Mouse (Mus musculus): Measurements from ENCODE around the gene Mgat5b. TPM values are rescaled to one million over a fixed set of nuclear protein-coding genes. Genes with fewer than 3 reads are reported as not detected.

Mgat5b gene
- polyA plus RNA-seq, 1 experiment from 2014 or later: 1.5 TPM

DNA sequence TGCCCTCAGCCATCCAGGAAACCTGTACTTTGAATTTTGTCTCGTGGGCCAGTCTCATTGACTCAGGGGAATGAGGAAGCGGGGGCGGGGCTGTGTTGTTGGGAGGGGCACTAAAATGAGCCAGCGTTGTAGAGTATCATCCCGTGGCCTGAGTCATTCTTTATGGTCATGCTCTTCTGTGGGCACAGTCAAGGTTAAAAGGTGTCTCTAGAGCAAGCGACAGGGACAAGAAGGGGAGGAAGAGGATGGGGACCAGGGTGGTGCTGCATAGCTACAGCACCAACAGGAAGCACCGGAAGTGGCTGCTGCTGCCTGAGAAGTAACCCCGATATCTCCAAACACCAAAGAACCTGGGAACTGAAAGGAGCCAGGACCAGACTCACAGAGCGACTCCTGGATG is 31.2 kb downstream of the Mgat5b start:
- H3K36me3 ChIP-seq (replicated peaks; ENCODE audit: control insufficient read depth, insufficient read depth, low read depth, low read length): no peaks in the 10 kb centered on the region
- no peaks in the 10 kb centered on the region for H3K27me3 ChIP-seq (ENCODE audit: control insufficient read depth, insufficient read depth, low read length)
- DNase-seq (ENCODE audit: low spot score): no peak
- no peak for ATAC-seq (replicated peaks; ENCODE audit: insufficient number of reproducible peaks, low FRiP score, low TSS enrichment, low read depth)
- H3K27ac ChIP-seq (replicated peaks; ENCODE audit: low read depth, low read length): no peak overlapping the region
- H3K4me2 ChIP-seq (ENCODE audit: low read depth, low read length): no peak overlapping the region
- H3K4me1 ChIP-seq (ENCODE audit: control insufficient read depth, insufficient read depth, low read length): no peaks in the 10 kb centered on the region
- H3K9ac ChIP-seq (replicated peaks; ENCODE audit: low read length): no peak overlapping the region
- no peak overlapping the region for H3K4me3 ChIP-seq (ENCODE audit: low read depth, low read length)
- no peaks in the 10 kb centered on the region for H3K9me3 ChIP-seq (replicated peaks; ENCODE audit: control insufficient read depth, low read length)
- WGBS: 78% methylated on average over 9 of the region's 9 CpGs

DNA sequence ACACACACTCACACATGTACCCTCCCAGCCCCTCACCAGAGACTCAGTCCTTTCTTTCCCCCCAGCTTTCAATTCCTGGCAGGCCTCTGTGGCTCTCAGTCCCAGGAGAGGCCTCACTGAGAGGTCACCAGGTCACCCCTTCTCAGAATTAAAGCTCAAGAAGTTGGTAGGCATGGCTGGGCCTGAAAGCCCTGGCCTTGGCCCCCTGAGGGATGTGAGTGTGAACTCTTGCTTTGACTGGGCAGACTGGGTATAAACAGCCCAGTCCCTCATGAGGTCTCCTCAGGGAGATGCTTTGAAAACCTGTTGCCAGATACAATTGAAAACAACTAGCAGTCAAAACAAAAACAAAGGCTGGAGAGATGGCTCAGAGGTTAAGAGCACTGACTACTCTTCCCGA is 32.8 kb downstream of the Mgat5b start:
- ATAC-seq (replicated peaks; ENCODE audit: insufficient number of reproducible peaks, low FRiP score, low TSS enrichment, low read depth): no peak
- Histone ChIP-seq H3K4me2 (ENCODE audit: low read depth, low read length) (no peak overlapping the region), H3K4me1 (ENCODE audit: control insufficient read depth, insufficient read depth, low read length) (no peaks in the 10 kb centered on the region), H3K4me3 (ENCODE audit: low read depth, low read length) (no peak overlapping the region), H3K9me3 (replicated peaks; ENCODE audit: control insufficient read depth, low read length) (no peaks in the 10 kb centered on the region), H3K27me3 (ENCODE audit: control insufficient read depth, insufficient read depth, low read length) (no peaks in the 10 kb centered on the region), H3K36me3 (replicated peaks; ENCODE audit: control insufficient read depth, insufficient read depth, low read depth, low read length) (no peaks in the 10 kb centered on the region), H3K27ac (replicated peaks; ENCODE audit: low read depth, low read length) (no peak overlapping the region), H3K9ac (replicated peaks; ENCODE audit: low read length) (no peak overlapping the region)
- WGBS: 22% methylated on average over 1 of the region's 1 CpGs
- no peak for DNase-seq (ENCODE audit: low spot score)

- ATAC-seq (replicated peaks; ENCODE audit: insufficient number of reproducible peaks, low FRiP score, low TSS enrichment, low read depth) (no peak), DNase-seq (ENCODE audit: low spot score) (no peak)
- WGBS: 84% methylated on average over 23 of the region's 23 CpGs
- no peaks in the 10 kb centered on the region for H3K9me3 ChIP-seq (replicated peaks; ENCODE audit: control insufficient read depth, low read length)
- no peak overlapping the region for H3K9ac ChIP-seq (replicated peaks; ENCODE audit: low read length)
- no peaks in the 10 kb centered on the region for H3K27me3 ChIP-seq (ENCODE audit: control insufficient read depth, insufficient read depth, low read length)
- H3K4me2 ChIP-seq (ENCODE audit: low read depth, low read length): no peak overlapping the region
- H3K4me3 ChIP-seq (ENCODE audit: low read depth, low read length): no peak overlapping the region
- H3K4me1 ChIP-seq (ENCODE audit: control insufficient read depth, insufficient read depth, low read length): no peaks in the 10 kb centered on the region
- H3K27ac ChIP-seq (replicated peaks; ENCODE audit: low read depth, low read length): no peak overlapping the region
- H3K36me3 ChIP-seq (replicated peaks; ENCODE audit: control insufficient read depth, insufficient read depth, low read depth, low read length): no peaks in the 10 kb centered on the region
These were observed 35.8 kb downstream of the Mgat5b start for GRCm38 (mm10) chr11:116954231-116955118.

- H3K9me3 ChIP-seq (replicated peaks; ENCODE audit: control insufficient read depth, low read length): no peaks in the 10 kb centered on the region
- WGBS: 45% methylated on average over 5 of the region's 5 CpGs
- H3K4me3 ChIP-seq (ENCODE audit: low read depth, low read length): no peak overlapping the region
- ATAC-seq (replicated peaks; ENCODE audit: insufficient number of reproducible peaks, low FRiP score, low TSS enrichment, low read depth): no peak
- no peak overlapping the region for H3K27ac ChIP-seq (replicated peaks; ENCODE audit: low read depth, low read length)
- no peak for DNase-seq (ENCODE audit: low spot score)
- no peaks in the 10 kb centered on the region for H3K4me1 ChIP-seq (ENCODE audit: control insufficient read depth, insufficient read depth, low read length)
- H3K9ac ChIP-seq (replicated peaks; ENCODE audit: low read length): no peak overlapping the region
- H3K36me3 ChIP-seq (replicated peaks; ENCODE audit: control insufficient read depth, insufficient read depth, low read depth, low read length): no peaks in the 10 kb centered on the region
- H3K27me3 ChIP-seq (ENCODE audit: control insufficient read depth, insufficient read depth, low read length): no peaks in the 10 kb centered on the region
- H3K4me2 ChIP-seq (ENCODE audit: low read depth, low read length): no peak overlapping the region
These were observed 39.9 kb downstream of the Mgat5b start for GRCm38 (mm10) chr11:116958601-116959000.

DNA sequence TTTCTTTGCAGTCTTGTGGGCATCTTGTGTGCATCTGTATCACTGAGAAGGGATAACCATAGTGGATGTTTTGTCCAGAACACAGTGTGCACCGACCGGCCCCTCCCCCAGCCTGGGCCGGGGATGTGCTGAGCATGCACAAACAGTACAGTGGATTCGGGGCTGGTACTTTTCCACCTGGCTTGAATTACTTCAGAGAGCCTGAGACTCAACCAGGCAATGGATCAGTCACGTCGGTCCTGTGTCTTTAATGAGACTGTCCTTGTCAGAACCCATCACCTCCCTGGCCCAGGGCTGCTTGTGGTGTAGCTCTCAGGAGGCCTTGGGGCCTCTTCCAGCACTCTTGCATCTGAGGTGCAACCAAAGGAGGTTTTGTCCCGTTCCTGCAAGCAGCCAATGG is 46.4 kb downstream of the Mgat5b start:
- H3K36me3 ChIP-seq (replicated peaks; ENCODE audit: control insufficient read depth, insufficient read depth, low read depth, low read length): no peaks in the 10 kb centered on the region
- 54% methylated on average over 7 of the region's 7 CpGs for WGBS
- ATAC-seq (replicated peaks; ENCODE audit: insufficient number of reproducible peaks, low FRiP score, low TSS enrichment, low read depth): no peak

DNA sequence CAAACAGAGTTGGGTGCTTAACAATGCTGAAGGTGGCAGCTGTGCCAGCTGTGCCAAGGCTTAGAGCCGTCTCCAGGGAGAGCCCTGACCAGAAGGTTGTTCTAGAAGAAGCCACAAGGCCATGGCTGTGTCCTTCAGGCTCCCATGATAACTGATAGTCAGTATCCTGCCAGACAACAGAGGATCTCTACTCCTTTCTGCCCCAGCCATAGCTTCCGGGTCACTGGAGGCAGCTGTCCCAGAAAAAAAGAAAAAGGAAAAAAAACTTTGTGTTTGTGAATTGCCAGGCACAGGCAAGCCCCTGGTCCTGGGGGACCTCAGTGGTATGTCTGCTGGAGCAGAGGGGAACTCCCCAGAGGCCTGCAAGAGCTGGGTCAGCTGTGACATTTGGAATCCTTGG is 47.3 kb downstream of the Mgat5b start:
- Histone ChIP-seq H3K27me3 (ENCODE audit: control insufficient read depth, insufficient read depth, low read length) (no peaks in the 10 kb centered on the region), H3K27ac (replicated peaks; ENCODE audit: low read depth, low read length) (no peak overlapping the region), H3K9me3 (replicated peaks; ENCODE audit: control insufficient read depth, low read length) (no peaks in the 10 kb centered on the region), H3K4me2 (ENCODE audit: low read depth, low read length) (no peak overlapping the region), H3K4me1 (ENCODE audit: control insufficient read depth, insufficient read depth, low read length) (no peaks in the 10 kb centered on the region; the same call in 1 of the 2 replicates), H3K4me3 (ENCODE audit: low read depth, low read length) (no peak overlapping the region), H3K36me3 (replicated peaks; ENCODE audit: control insufficient read depth, insufficient read depth, low read depth, low read length) (no peaks in the 10 kb centered on the region), H3K9ac (replicated peaks; ENCODE audit: low read length) (no peak overlapping the region; the same call in 1 of the 2 replicates)
- DNase-seq (ENCODE audit: low spot score): no peak
- whole genome bisulfite sequencing: 68% methylated on average over 2 of the region's 2 CpGs
- ATAC-seq (replicated peaks; ENCODE audit: insufficient number of reproducible peaks, low FRiP score, low TSS enrichment, low read depth): no peak

More for the DNA sequence above, 46.4 kb downstream of the Mgat5b start:
- Histone ChIP-seq H3K27me3 (ENCODE audit: control insufficient read depth, insufficient read depth, low read length) (no peaks in the 10 kb centered on the region), H3K4me1 (ENCODE audit: control insufficient read depth, insufficient read depth, low read length) (no peaks in the 10 kb centered on the region; the same call in 1 of the 2 replicates), H3K4me2 (ENCODE audit: low read depth, low read length) (no peak overlapping the region), H3K27ac (replicated peaks; ENCODE audit: low read depth, low read length) (no peak overlapping the region), H3K9me3 (replicated peaks; ENCODE audit: control insufficient read depth, low read length) (no peaks in the 10 kb centered on the region), H3K4me3 (ENCODE audit: low read depth, low read length) (no peak overlapping the region), H3K9ac (replicated peaks; ENCODE audit: low read length) (no peak overlapping the region)
- DNase-seq (ENCODE audit: low spot score): peak; percentile 38

DNA sequence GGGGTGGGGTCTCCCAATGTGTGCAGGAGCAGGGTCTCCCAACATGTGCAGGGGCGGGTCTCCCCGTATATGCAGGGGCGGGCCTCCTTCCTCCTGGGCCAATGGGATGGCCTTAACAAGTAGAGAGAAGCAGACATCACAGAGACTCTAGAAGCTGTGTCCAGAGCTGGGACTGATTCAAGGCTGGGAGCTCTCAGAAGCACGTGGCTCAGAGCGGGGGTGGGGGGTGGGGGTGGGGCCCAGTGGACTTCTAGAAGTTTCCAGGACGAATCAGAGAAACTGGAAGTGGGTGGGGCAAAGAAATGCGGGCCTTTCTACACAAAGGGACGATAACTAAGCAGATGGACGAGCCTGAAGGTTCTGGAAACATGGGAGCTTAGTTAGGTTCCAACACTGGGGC is 49.9 kb downstream of the Mgat5b start:
- Histone ChIP-seq H3K4me2 (ENCODE audit: low read depth, low read length) (no peak overlapping the region), H3K4me1 (ENCODE audit: control insufficient read depth, insufficient read depth, low read length) (no peaks in the 10 kb centered on the region; the same call in 1 of the 2 replicates), H3K36me3 (replicated peaks; ENCODE audit: control insufficient read depth, insufficient read depth, low read depth, low read length) (no peaks in the 10 kb centered on the region), H3K4me3 (ENCODE audit: low read depth, low read length) (no peak overlapping the region), H3K9ac (replicated peaks; ENCODE audit: low read length) (no peak overlapping the region), H3K27ac (replicated peaks; ENCODE audit: low read depth, low read length) (no peak overlapping the region), H3K27me3 (ENCODE audit: control insufficient read depth, insufficient read depth, low read length) (no peaks in the 10 kb centered on the region), H3K9me3 (replicated peaks; ENCODE audit: control insufficient read depth, low read length) (no peaks in the 10 kb centered on the region)
- DNase-seq (ENCODE audit: low spot score) (no peak), ATAC-seq (replicated peaks; ENCODE audit: insufficient number of reproducible peaks, low FRiP score, low TSS enrichment, low read depth) (no peak)
- WGBS: 86% methylated on average over 9 of the region's 9 CpGs

DNA sequence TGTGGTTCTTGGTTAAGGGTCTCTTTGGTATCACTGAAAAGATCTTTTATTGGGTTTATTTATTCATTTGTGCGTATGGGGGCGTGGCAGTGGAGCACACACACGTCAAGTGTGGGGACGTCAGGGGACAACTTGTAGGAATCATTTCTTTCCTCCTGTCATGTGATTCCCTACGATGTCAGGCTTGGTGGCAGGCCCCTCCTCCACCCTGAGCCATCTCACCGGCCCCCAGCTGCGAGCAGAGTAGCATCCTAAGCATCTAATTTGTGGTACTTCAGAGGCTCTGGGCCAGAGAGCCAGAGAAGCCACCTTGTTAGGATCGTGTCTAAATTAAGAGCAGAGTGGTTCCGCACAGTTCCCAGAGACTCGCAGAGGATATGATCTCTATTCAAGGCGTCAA is 50.8 kb downstream of the Mgat5b start:
- Histone ChIP-seq H3K4me2 (ENCODE audit: low read depth, low read length) (no peak overlapping the region), H3K9ac (replicated peaks; ENCODE audit: low read length) (no peak overlapping the region), H3K4me3 (ENCODE audit: low read depth, low read length) (no peak overlapping the region), H3K27ac (replicated peaks; ENCODE audit: low read depth, low read length) (no peak overlapping the region), H3K27me3 (ENCODE audit: control insufficient read depth, insufficient read depth, low read length) (no peaks in the 10 kb centered on the region), H3K4me1 (ENCODE audit: control insufficient read depth, insufficient read depth, low read length) (no peaks in the 10 kb centered on the region; the same call in 1 of the 2 replicates), H3K36me3 (replicated peaks; ENCODE audit: control insufficient read depth, insufficient read depth, low read depth, low read length) (no peaks in the 10 kb centered on the region), H3K9me3 (replicated peaks; ENCODE audit: control insufficient read depth, low read length) (no peaks in the 10 kb centered on the region)
- 80% methylated on average over 11 of the region's 11 CpGs for WGBS
- DNase-seq (ENCODE audit: low spot score) (no peak), ATAC-seq (replicated peaks; ENCODE audit: insufficient number of reproducible peaks, low FRiP score, low TSS enrichment, low read depth) (no peak)

All from embryonic facial prominence, embryonic 11.5 days (tissue).